Mouse (Mus musculus) embryo, embryonic 11 days (tissue): ENCODE results near the gene Try4.
"Not testable (repeated sequence)": the region's sequence is repeated elsewhere in the genome, so short reads cannot be mapped to it uniquely, and the experiment has no call there.

Source experiments
- DNase-seq: peaks from one replicate; pipeline ENCODE4 v3.0.0-alpha.2; 2015

Gene Try4

GRCm38 (mm10) chr6:41301969-41302368 is at the start of gene Try4:
Try4 (plus strand) TSS chr6:41302269.
- no peak for DNase-seq

GRCm38 (mm10) chr6:41253314-41253713 is 48.8 kb upstream of the Try4 start:
- not testable (repeated sequence) for DNase-seq

GRCm38 (mm10) chr6:41256424-41256823 is 45.6 kb upstream of the Try4 start:
- no peak for DNase-seq

GRCm38 (mm10) chr6:41257432-41257831 is 44.6 kb upstream of the Try4 start:
- DNase-seq = no peak

- DNase-seq = peak; percentile 12
Observed at GRCm38 (mm10) chr6:41262796-41263195, 39.3 kb upstream of the Try4 start.

GRCm38 (mm10) chr6:41266140-41266539 is 35.9 kb upstream of the Try4 start:
- no peak for DNase-seq

- no peak for DNase-seq
Observed at GRCm38 (mm10) chr6:41298255-41298654, 3.8 kb upstream of the Try4 start.

- not testable (repeated sequence) for DNase-seq
Observed at GRCm38 (mm10) chr6:41316741-41317140, 14.7 kb downstream of the Try4 start, which contains the start of gene Try5. Try5 (minus strand) TSS chr6:41316841.

- no peak for DNase-seq
Observed at GRCm38 (mm10) chr6:41353932-41354331, 51.9 kb downstream of the Try4 start, which contains the start of gene Try10. Try10 (plus strand) TSS chr6:41354105.
